Mouse (Mus musculus): ENCODE results near the gene Rbl2. TPM values are rescaled to one million over a fixed set of nuclear protein-coding genes. Genes with fewer than 3 reads are reported as not detected.

The Rbl2 gene
- polyA plus RNA-seq, 1 experiment from 2014 or later = 18.4 TPM

DNA sequence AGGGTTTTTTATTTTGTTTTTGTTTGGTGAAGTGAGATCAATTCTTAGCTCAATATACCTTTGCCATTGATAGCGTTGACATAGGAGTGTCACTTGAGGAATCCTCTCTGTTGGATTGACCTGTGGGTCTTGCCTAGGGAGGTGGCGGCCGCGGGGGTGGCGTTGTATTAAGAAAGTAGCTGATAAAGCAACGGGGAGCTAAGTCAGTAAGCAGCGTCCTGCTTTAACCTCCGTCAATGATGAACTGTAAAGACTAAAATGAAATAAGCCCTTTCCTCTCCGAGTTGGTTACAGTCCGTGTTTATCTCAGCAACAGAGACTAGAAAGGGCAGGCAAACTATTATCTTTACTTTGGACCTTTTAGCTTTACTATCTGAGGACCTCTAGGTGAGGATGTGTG lies 450 bp upstream of the Rbl2 start:
- no peaks in the 10 kb centered on the region for H3K27me3 ChIP-seq
- no peaks in the 10 kb centered on the region for H3K36me3 ChIP-seq
- peak overlapping the region; percentile 66 for H3K4me2 ChIP-seq
- H3K27ac ChIP-seq = no peak overlapping the region
- WGBS = 7% methylated on average over 10 of the region's 10 CpGs
- H3K9ac ChIP-seq = peak overlapping the region; percentile 82
- H3K4me3 ChIP-seq = peak overlapping the region; percentile 81
- H3K4me1 ChIP-seq = peaks cover 16% of the 10 kb centered on the region
- ATAC-seq (ENCODE audit: borderline replicate concordance, extremely low read depth, low FRiP score, low TSS enrichment) = peak; percentile 13; the same call in 1 of the 2 replicates
- H3K9me3 ChIP-seq = no peaks in the 10 kb centered on the region

DNA sequence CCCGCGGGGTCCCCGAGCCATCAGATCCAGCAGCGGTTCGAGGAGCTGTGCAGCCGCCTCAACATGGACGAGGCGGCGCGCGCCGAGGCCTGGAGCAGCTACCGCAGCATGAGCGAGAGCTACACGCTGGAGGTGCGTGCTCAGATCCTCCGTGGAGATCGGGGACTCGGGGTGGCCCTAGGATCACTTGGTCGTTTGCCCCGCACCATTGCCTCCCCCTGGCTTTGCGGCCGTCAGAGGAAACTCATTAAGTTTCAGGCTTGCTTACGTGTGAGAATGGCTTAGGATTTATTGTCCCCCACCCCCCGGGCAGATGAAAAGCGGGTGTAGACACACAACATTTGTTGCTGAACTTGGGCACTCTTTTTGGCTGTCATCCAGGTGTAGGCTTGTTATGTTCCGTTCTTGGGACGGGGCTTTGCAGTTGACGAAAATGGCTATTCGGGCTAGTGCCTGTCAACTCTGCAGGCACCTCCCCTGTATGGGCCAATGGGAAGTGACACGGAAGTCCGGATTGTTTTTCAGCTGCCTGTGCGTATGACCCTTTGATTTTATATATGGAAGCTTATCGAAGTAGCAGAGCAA lies 510 bp downstream of the Rbl2 start:
- H3K4me1 ChIP-seq = peaks cover 16% of the 10 kb centered on the region
- WGBS = under 1% methylated on average over 34 of the region's 34 CpGs
- no peaks in the 10 kb centered on the region for H3K9me3 ChIP-seq
- H3K27me3 ChIP-seq = no peaks in the 10 kb centered on the region
- peak overlapping the region; percentile 66 for H3K4me2 ChIP-seq
- H3K4me3 ChIP-seq = peak overlapping the region; percentile 81
- H3K36me3 ChIP-seq = peaks cover 1% of the 10 kb centered on the region; the same call in 1 of the 2 replicates
- peak overlapping the region; percentile 82 for H3K9ac ChIP-seq
- ATAC-seq (ENCODE audit: borderline replicate concordance, extremely low read depth, low FRiP score, low TSS enrichment) = peak; percentile 85
- peak overlapping the region; percentile 83 for H3K27ac ChIP-seq

DNA sequence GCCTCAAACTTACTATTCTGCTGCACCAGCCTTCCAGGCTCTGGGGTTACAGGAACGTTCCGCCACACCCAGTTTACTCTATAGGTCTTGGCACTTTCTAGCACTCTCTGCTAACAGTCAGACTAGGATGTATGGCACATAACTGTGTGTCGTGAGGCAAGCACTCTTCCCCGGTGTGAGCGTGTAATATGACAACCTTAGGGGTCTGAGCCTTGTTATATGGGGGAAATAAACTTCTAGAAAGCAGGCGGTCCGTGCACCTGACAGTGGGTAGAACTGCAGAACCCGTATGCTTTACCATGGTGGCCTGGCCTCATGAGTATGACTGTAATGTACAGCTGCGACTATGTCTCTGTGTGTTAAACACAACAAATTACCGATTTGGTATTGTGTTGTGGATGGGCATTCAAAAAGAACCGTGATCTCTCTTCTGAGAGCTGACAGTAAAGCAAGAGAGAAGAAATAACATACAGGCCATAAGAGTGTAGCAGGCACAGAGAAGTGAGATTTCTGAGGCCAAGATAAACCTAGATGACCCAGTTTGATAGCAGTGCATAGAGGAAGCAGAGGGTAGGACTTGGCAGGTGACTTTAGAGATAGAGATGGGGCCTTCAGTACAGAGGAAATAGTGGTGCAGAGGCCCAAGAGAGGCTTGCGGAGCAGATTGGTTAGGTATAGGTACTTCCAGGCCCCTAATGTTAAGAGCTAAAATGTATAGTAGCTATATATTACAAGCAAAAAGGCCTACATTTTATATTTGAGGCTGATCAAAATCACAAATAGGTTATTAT lies 7.4 kb downstream of the Rbl2 start:
- Histone ChIP-seq H3K4me3 (no peak overlapping the region), H3K9me3 (no peaks in the 10 kb centered on the region), H3K4me1 (no peaks in the 10 kb centered on the region), H3K27me3 (no peaks in the 10 kb centered on the region), H3K9ac (no peak overlapping the region), H3K4me2 (no peak overlapping the region), H3K36me3 (peaks cover 23% of the 10 kb centered on the region), H3K27ac (no peak overlapping the region)
- no peak for ATAC-seq (ENCODE audit: borderline replicate concordance, extremely low read depth, low FRiP score, low TSS enrichment)
- 90% methylated on average over 12 of the region's 12 CpGs for WGBS

DNA sequence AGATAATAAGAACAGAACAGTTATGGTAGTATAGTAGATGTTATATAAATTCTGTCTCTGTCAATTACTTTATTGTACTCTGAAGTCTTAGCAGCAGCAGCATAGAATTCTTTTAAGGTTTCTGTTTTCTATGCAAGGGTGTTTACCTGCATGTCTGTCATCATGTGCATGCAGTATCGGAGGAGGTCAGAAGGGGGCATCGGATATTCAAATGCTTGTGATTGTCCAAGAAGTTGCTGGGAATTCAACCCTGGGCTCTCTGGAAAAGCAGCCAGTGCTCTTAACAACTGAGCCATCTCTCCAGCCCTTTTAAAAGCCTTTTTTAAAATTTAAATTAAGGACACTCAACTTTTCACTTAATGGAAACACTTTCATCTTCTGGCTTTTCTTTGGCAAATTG lies 9.8 kb downstream of the Rbl2 start:
- no peak overlapping the region for H3K4me3 ChIP-seq
- peaks cover 23% of the 10 kb centered on the region for H3K36me3 ChIP-seq
- no peak for ATAC-seq (ENCODE audit: borderline replicate concordance, extremely low read depth, low FRiP score, low TSS enrichment)
- H3K9me3 ChIP-seq = no peaks in the 10 kb centered on the region
- no peaks in the 10 kb centered on the region for H3K27me3 ChIP-seq
- H3K27ac ChIP-seq = no peak overlapping the region
- no peak overlapping the region for H3K4me2 ChIP-seq
- no peaks in the 10 kb centered on the region for H3K4me1 ChIP-seq
- WGBS = 92% methylated on average over 2 of the region's 2 CpGs
- no peak overlapping the region for H3K9ac ChIP-seq

DNA sequence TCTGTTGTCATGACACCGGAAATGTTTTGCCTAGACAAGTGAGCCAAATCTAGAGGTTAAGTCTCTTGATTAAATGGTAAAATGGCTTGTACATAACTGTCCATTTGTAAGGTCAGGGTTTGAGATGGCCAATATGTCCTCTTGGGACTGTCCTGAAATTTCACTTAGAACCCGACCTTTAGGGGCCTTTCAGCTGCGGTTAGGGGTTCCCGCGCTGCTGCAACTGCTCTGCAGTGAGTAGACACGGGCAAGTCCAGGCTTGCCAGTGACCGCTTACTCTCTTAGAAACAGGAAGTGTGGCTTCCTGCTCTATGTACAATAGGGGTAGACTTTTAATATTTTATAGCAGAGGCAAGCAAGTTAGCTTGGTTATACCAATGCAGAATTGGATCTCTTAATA lies 12.1 kb downstream of the Rbl2 start:
- Histone ChIP-seq H3K4me2 (peak overlapping the region; percentile 5; the same call in 1 of the 2 replicates), H3K36me3 (peaks cover 28% of the 10 kb centered on the region)

DNA sequence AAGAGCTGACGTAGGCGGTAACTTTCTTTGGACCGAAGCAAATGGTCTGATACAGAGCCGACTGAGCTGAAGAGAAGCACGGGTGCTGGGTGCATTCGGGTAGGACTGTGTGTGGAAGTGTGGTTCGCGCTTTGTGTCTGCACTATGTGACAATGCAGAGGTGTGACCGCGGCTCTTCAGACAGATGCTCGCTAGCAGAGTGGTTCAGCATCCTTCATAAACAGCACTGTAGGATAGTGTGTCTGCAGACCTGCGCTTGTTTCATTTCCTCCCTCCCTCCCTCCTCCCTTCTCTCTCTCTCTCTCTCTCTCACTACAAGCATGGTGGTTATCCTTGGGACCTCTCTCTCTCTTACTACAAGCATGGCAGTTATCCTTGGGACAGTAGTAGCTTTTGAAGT lies 12.6 kb downstream of the Rbl2 start:
- Histone ChIP-seq H3K27me3 (no peaks in the 10 kb centered on the region), H3K36me3 (peaks cover 32% of the 10 kb centered on the region), H3K9me3 (no peaks in the 10 kb centered on the region), H3K27ac (no peak overlapping the region), H3K9ac (no peak overlapping the region), H3K4me2 (peak overlapping the region; percentile 5; the same call in 1 of the 2 replicates), H3K4me3 (no peak overlapping the region), H3K4me1 (no peaks in the 10 kb centered on the region)
- 89% methylated on average over 12 of the region's 12 CpGs for WGBS
- ATAC-seq (ENCODE audit: borderline replicate concordance, extremely low read depth, low FRiP score, low TSS enrichment) = no peak

More for the DNA sequence above, 12.1 kb downstream of the Rbl2 start:
- Histone ChIP-seq H3K4me3 (no peak overlapping the region), H3K4me1 (no peaks in the 10 kb centered on the region), H3K9ac (no peak overlapping the region), H3K27me3 (no peaks in the 10 kb centered on the region), H3K9me3 (no peaks in the 10 kb centered on the region), H3K27ac (no peak overlapping the region; the same call in 1 of the 2 replicates)
- ATAC-seq (ENCODE audit: borderline replicate concordance, extremely low read depth, low FRiP score, low TSS enrichment) = no peak
- 74% methylated on average over 7 of the region's 7 CpGs for WGBS

DNA sequence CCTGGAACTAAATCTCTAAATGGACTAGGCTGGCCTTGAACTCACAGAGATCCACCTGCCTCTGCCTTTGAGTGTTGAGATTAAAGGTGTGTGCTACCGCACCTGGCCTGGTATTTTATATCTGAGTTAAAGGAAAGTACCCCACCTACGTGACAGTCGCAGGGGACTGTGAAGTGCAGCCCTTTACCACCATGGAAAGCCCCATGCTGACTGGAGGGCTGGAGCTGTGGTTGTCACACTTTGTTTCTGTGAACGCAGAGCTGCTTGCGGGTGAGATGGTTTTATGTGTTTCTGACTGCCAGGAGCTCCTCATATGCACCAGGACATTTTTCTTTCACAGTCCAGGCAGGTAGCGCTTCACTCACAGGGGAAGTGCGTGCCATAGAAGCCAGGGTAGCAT lies 18.6 kb downstream of the Rbl2 start:
- Histone ChIP-seq H3K4me1 (no peaks in the 10 kb centered on the region), H3K27ac (no peak overlapping the region), H3K4me2 (no peak overlapping the region), H3K27me3 (no peaks in the 10 kb centered on the region), H3K36me3 (peaks cover 35% of the 10 kb centered on the region; the same call in 1 of the 2 replicates), H3K9ac (no peak overlapping the region), H3K9me3 (no peaks in the 10 kb centered on the region), H3K4me3 (no peak overlapping the region)
- WGBS = 91% methylated on average over 7 of the region's 7 CpGs
- no peak for ATAC-seq (ENCODE audit: borderline replicate concordance, extremely low read depth, low FRiP score, low TSS enrichment)

DNA sequence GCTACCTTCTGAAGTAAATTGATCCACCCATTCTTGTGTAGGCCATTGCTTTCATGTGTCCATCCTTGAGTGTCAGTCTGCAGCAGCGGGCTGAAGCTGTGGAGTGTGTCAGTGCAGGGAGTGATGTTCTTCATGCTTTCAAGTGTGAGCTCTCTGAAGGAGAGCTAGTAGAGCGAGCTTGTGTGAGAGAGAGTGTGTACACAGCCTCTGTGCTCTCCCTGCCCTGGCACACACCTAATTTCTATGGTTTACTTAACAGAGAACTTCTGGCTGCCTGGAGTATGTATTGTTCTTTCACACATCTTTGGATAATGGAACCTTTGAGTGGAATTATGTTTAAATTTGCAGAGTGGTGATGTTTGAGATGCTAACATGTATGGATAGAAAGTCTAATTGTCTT lies 19.7 kb downstream of the Rbl2 start:
- H3K4me3 ChIP-seq = no peak overlapping the region
- peaks cover 35% of the 10 kb centered on the region; the same call in 1 of the 2 replicates for H3K36me3 ChIP-seq
- ATAC-seq (ENCODE audit: borderline replicate concordance, extremely low read depth, low FRiP score, low TSS enrichment) = peak; percentile 67; the same call in 1 of the 2 replicates
- H3K4me2 ChIP-seq = no peak overlapping the region
- no peaks in the 10 kb centered on the region for H3K4me1 ChIP-seq
- H3K9ac ChIP-seq = no peak overlapping the region
- no peaks in the 10 kb centered on the region for H3K9me3 ChIP-seq
- peak overlapping the region; percentile 38 for H3K27ac ChIP-seq
- WGBS = 64% methylated on average over 2 of the region's 2 CpGs
- H3K27me3 ChIP-seq = no peaks in the 10 kb centered on the region

GRCm38 (mm10) chr8:91094135-91094534 lies 24.3 kb downstream of the Rbl2 start:
- no peak for ATAC-seq (ENCODE audit: borderline replicate concordance, extremely low read depth, low FRiP score, low TSS enrichment)
- H3K36me3 ChIP-seq = peaks cover 37% of the 10 kb centered on the region; the same call in 1 of the 2 replicates
- H3K9ac ChIP-seq = no peak overlapping the region
- no peak overlapping the region for H3K4me2 ChIP-seq
- no peaks in the 10 kb centered on the region for H3K4me1 ChIP-seq
- H3K27me3 ChIP-seq = no peaks in the 10 kb centered on the region
- H3K27ac ChIP-seq = no peak overlapping the region
- 61% methylated on average over 5 of the region's 5 CpGs for WGBS
- H3K4me3 ChIP-seq = no peak overlapping the region
- no peaks in the 10 kb centered on the region for H3K9me3 ChIP-seq

GRCm38 (mm10) chr8:91098106-91098505 lies 28.2 kb downstream of the Rbl2 start:
- WGBS = 80% methylated on average over 6 of the region's 6 CpGs
- H3K4me3 ChIP-seq = no peak overlapping the region
- no peaks in the 10 kb centered on the region for H3K9me3 ChIP-seq
- no peak for ATAC-seq (ENCODE audit: borderline replicate concordance, extremely low read depth, low FRiP score, low TSS enrichment)
- peaks cover 25% of the 10 kb centered on the region; the same call in 1 of the 2 replicates for H3K36me3 ChIP-seq
- no peaks in the 10 kb centered on the region for H3K4me1 ChIP-seq
- no peak overlapping the region for H3K27ac ChIP-seq
- H3K4me2 ChIP-seq = no peak overlapping the region
- H3K9ac ChIP-seq = no peak overlapping the region
- H3K27me3 ChIP-seq = no peaks in the 10 kb centered on the region

DNA sequence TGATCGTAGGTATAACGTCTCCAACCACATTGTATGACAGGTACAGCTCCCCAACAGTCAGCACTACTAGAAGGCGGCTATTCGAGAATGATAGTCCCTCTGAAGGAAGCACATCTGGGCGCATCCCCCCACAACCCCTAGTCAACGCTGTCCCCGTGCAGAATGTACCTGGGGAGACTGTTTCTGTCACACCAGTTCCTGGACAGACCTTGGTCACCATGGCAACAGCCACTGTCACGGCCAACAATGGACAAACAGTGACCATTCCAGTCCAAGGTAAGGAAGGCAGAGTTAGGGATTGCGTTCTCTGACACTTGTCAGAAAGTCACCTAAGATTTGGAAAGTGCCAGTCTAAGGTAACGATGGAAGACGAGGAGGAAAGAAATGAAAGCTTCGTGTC lies 36.4 kb downstream of the Rbl2 start:
- ATAC-seq (ENCODE audit: borderline replicate concordance, extremely low read depth, low FRiP score, low TSS enrichment) = no peak
- H3K27ac ChIP-seq = peak overlapping the region; percentile 45
- no peaks in the 10 kb centered on the region for H3K9me3 ChIP-seq
- H3K4me3 ChIP-seq = no peak overlapping the region
- H3K4me1 ChIP-seq = 0 out of 2 replicates have a peak, but pooled peaks cover 4% of the 10 kb centered on the region
- H3K4me2 ChIP-seq = 0 out of 2 replicates have a peak overlapping the region, but pooled peaks have one; percentile 3
- WGBS = 64% methylated on average over 12 of the region's 12 CpGs
- H3K9ac ChIP-seq = no peak overlapping the region
- H3K27me3 ChIP-seq = no peaks in the 10 kb centered on the region
- peaks cover 24% of the 10 kb centered on the region for H3K36me3 ChIP-seq

GRCm38 (mm10) chr8:91111868-91112477 lies 42.1 kb downstream of the Rbl2 start:
- Histone ChIP-seq H3K27ac (no peak overlapping the region), H3K36me3 (peaks cover 45% of the 10 kb centered on the region), H3K4me2 (no peak overlapping the region), H3K27me3 (no peaks in the 10 kb centered on the region), H3K4me1 (no peaks in the 10 kb centered on the region), H3K9ac (no peak overlapping the region), H3K9me3 (no peaks in the 10 kb centered on the region), H3K4me3 (no peak overlapping the region)
- no peak for ATAC-seq (ENCODE audit: borderline replicate concordance, extremely low read depth, low FRiP score, low TSS enrichment)
- 85% methylated on average over 5 of the region's 5 CpGs for WGBS

All from lung, embryonic 15.5 days (tissue).